Mouse (Mus musculus): ENCODE data around the gene Zic1. TPM values are rescaled to one million over a fixed set of nuclear protein-coding genes. Genes with fewer than 3 reads are reported as not detected.

The Zic1 gene
- polyA plus RNA-seq, 1 experiment: not detected

DNA sequence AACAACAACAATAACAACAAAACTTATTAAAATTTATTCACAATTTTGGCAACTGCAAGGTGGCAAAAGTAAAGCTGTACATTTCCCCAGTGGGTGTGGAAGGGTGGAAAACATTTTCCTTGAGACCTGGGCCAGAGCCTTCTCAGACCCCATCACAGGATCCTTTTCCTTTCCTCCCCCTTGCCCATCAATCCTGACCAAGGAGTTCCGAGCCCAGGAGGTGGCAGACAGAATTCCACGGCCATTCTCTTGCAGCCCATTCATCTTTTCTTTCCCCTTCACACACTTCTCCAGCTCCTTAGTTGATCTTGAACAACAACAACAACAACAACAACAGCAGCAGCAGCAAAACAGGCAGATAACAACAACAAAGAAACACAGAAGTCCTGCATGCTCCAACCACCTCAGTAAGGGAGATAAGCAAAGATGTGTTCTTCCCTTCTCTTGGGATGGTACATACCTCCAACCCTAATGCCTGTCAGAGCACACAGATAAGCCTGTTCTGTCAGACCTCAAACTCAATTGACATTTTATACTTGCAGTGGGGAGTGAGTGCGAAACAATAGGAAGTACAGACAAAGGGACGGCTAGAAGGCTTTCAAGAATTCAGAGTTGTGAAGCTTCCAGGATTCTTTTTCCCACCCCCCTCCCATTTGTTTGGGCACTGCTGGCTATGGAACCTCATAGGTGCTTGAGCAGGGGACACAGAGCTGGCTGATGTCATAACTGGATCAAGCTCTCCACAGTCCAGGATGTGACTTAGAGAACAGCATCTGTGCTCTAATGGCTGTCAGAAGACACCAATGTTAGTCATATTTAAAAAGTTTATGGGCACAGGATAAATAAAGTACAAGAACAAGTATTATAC lies 19.3 kb upstream of the Zic1 start:
- peaks cover 7% of the 10 kb centered on the region for H3K27me3 ChIP-seq (ENCODE audit: control insufficient read depth, insufficient read depth, low read length)
- no peak for TF ChIP-seq POLR2A (IDR thresholded peaks at IDR 0.05; ENCODE audit: low read depth, low read length)
- TF ChIP-seq CTCF (IDR thresholded peaks at IDR 0.05; ENCODE audit: extremely low read depth, insufficient read depth, insufficient read length, insufficient replicate concordance): no peak
- H3K4me1 ChIP-seq (ENCODE audit: control insufficient read depth, insufficient read depth, insufficient read length): no peaks in the 10 kb centered on the region
- 26% methylated on average over 4 of the region's 4 CpGs for WGBS
- no peak overlapping the region for H3K27ac ChIP-seq (ENCODE audit: insufficient read depth, low read length)
- H3K4me3 ChIP-seq (ENCODE audit: extremely low read depth, insufficient read depth, insufficient read length): no peak overlapping the region
- no peaks in the 10 kb centered on the region for H3K36me3 ChIP-seq (ENCODE audit: control insufficient read depth, insufficient read depth, low read length)
- no peak for DNase-seq (ENCODE audit: low read depth in 1 of 2, low spot score in 2 of 2)

- no peak for DNase-seq (ENCODE audit: low read depth in 1 of 2, low spot score in 2 of 2)
- Histone ChIP-seq H3K27ac (ENCODE audit: insufficient read depth, low read length) (no peak overlapping the region), H3K27me3 (ENCODE audit: control insufficient read depth, insufficient read depth, low read length) (peaks cover 7% of the 10 kb centered on the region), H3K4me1 (ENCODE audit: control insufficient read depth, insufficient read depth, insufficient read length) (no peaks in the 10 kb centered on the region), H3K4me3 (ENCODE audit: extremely low read depth, insufficient read depth, insufficient read length) (no peak overlapping the region), H3K36me3 (ENCODE audit: control insufficient read depth, insufficient read depth, low read length) (no peaks in the 10 kb centered on the region)
- TF ChIP-seq POLR2A (IDR thresholded peaks at IDR 0.05; ENCODE audit: low read depth, low read length) (no peak), CTCF (IDR thresholded peaks at IDR 0.05; ENCODE audit: extremely low read depth, insufficient read depth, insufficient read length, insufficient replicate concordance) (no peak)
- WGBS: 6% methylated on average over 30 of the region's 30 CpGs
Observed at GRCm38 (mm10) chr9:91384136-91384500, 18.5 kb upstream of the Zic1 start.

GRCm38 (mm10) chr9:91383441-91384135 lies 18.0 kb upstream of the Zic1 start:
- Histone ChIP-seq H3K27me3 (ENCODE audit: control insufficient read depth, insufficient read depth, low read length) (peaks cover 9% of the 10 kb centered on the region), H3K4me1 (ENCODE audit: control insufficient read depth, insufficient read depth, insufficient read length) (no peaks in the 10 kb centered on the region), H3K36me3 (ENCODE audit: control insufficient read depth, insufficient read depth, low read length) (no peaks in the 10 kb centered on the region), H3K4me3 (ENCODE audit: extremely low read depth, insufficient read depth, insufficient read length) (no peak overlapping the region), H3K27ac (ENCODE audit: insufficient read depth, low read length) (no peak overlapping the region)
- DNase-seq (ENCODE audit: low read depth in 1 of 2, low spot score in 2 of 2): no peak
- WGBS: 8% methylated on average over 28 of the region's 28 CpGs
- TF ChIP-seq CTCF (IDR thresholded peaks at IDR 0.05; ENCODE audit: extremely low read depth, insufficient read depth, insufficient read length, insufficient replicate concordance) (no peak), POLR2A (IDR thresholded peaks at IDR 0.05; ENCODE audit: low read depth, low read length) (no peak)

DNA sequence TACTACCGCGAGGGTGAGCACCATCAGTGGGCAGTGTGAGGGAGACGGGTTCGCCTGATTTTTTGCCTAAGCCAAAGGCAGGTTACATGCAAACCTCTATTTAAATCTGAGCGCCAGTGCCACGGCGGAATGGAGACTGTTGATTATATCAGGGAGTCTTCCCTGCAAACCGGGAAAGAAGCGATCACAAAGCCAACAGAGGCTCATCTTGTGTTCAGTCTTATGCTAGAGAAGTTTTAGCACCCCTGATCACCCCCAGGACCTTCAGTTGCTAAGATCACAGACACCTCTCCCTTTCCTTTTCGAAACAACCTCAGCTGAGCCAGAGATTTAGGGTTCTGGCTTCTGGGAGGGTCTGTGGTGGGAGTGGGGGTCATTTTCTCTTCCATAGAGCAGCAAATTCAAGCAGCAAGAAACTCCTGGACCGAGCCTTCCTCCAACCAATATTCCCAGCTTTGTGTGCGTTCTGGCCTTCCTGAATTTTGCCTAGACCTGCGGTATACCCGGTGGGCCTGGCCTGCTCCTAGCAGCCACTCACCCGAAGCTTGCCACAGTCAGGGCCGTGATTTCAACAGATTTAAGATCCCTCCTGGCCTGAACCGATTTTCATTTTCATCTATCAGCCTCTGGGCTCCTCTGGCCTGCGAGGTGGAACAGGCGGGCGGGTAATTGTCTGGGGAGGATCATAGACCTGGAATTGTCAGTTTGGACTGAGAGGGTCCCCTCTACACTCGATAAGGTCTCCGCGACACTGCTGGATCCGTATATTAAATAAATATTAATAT lies 17.1 kb upstream of the Zic1 start:
- 10% methylated on average over 24 of the region's 24 CpGs for WGBS
- TF ChIP-seq CTCF (IDR thresholded peaks at IDR 0.05; ENCODE audit: extremely low read depth, insufficient read depth, insufficient read length, insufficient replicate concordance) (no peak), POLR2A (IDR thresholded peaks at IDR 0.05; ENCODE audit: low read depth, low read length) (no peak)

DNA sequence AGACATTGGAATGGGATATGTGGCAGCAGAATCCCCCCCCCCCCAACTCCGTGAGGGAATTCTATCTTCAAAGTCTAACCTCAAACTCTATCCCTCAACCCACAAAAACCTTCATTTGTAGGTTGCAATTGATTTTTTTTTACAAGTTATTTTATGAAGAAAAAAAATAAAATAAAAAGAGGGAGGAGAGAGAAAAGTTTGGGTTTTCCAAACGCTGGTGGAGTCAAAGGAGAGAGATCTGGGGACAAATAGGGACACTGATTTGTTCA lies 16.4 kb upstream of the Zic1 start:
- H3K36me3 ChIP-seq (ENCODE audit: control insufficient read depth, insufficient read depth, low read length): no peaks in the 10 kb centered on the region
- H3K4me1 ChIP-seq (ENCODE audit: control insufficient read depth, insufficient read depth, insufficient read length): no peaks in the 10 kb centered on the region
- no peak for DNase-seq (ENCODE audit: low read depth in 1 of 2, low spot score in 2 of 2)
- peaks cover 11% of the 10 kb centered on the region for H3K27me3 ChIP-seq (ENCODE audit: control insufficient read depth, insufficient read depth, low read length)
- no peak overlapping the region for H3K4me3 ChIP-seq (ENCODE audit: extremely low read depth, insufficient read depth, insufficient read length)
- WGBS: 14% methylated on average over 2 of the region's 2 CpGs
- H3K27ac ChIP-seq (ENCODE audit: insufficient read depth, low read length): no peak overlapping the region
- TF ChIP-seq CTCF (IDR thresholded peaks at IDR 0.05; ENCODE audit: extremely low read depth, insufficient read depth, insufficient read length, insufficient replicate concordance): no peak
- no peak for TF ChIP-seq POLR2A (IDR thresholded peaks at IDR 0.05; ENCODE audit: low read depth, low read length)

More for the DNA sequence above, 17.1 kb upstream of the Zic1 start:
- Histone ChIP-seq H3K27ac (ENCODE audit: insufficient read depth, low read length) (no peak overlapping the region), H3K4me3 (ENCODE audit: extremely low read depth, insufficient read depth, insufficient read length) (no peak overlapping the region), H3K36me3 (ENCODE audit: control insufficient read depth, insufficient read depth, low read length) (no peaks in the 10 kb centered on the region), H3K27me3 (ENCODE audit: control insufficient read depth, insufficient read depth, low read length) (peaks cover 11% of the 10 kb centered on the region), H3K4me1 (ENCODE audit: control insufficient read depth, insufficient read depth, insufficient read length) (no peaks in the 10 kb centered on the region)
- DNase-seq (ENCODE audit: low read depth in 1 of 2, low spot score in 2 of 2): no peak

GRCm38 (mm10) chr9:91381284-91382110 lies 15.9 kb upstream of the Zic1 start:
- no peak overlapping the region for H3K4me3 ChIP-seq (ENCODE audit: extremely low read depth, insufficient read depth, insufficient read length)
- peaks cover 13% of the 10 kb centered on the region for H3K27me3 ChIP-seq (ENCODE audit: control insufficient read depth, insufficient read depth, low read length)
- 2% methylated on average over 61 of the region's 76 CpGs for WGBS
- no peak overlapping the region for H3K27ac ChIP-seq (ENCODE audit: insufficient read depth, low read length)
- H3K36me3 ChIP-seq (ENCODE audit: control insufficient read depth, insufficient read depth, low read length): no peaks in the 10 kb centered on the region
- no peaks in the 10 kb centered on the region for H3K4me1 ChIP-seq (ENCODE audit: control insufficient read depth, insufficient read depth, insufficient read length)
- DNase-seq (ENCODE audit: low read depth in 1 of 2, low spot score in 2 of 2): no peak
- no peak for TF ChIP-seq POLR2A (IDR thresholded peaks at IDR 0.05; ENCODE audit: low read depth, low read length)
- TF ChIP-seq CTCF (IDR thresholded peaks at IDR 0.05; ENCODE audit: extremely low read depth, insufficient read depth, insufficient read length, insufficient replicate concordance): no peak

Measured in spleen, adult 2 months (tissue).